ENCODE assay signal across 21 mouse cellular contexts in the genomic region with DNA sequence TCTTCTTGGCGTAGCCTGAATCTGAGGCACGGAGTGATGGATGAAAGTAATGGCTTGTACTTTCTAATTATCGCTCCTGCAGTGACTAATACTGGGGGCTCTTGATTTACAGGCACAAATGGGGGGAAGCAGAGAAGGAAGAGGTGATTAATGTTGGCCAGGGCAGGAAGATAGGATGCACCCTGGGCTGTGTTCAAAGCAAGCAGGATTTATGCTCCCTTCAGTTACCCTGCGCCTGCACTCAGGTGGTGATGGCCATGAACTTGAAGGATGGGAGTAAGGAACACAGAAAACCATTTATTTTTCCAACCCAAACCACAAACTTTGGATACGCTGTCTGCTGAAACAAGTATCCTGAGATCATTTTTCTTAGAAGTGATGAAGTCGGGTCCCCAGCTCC.
DNase-seq lines count a peak whose midpoint lies in the region; ATAC-seq lines count a peak whose summit lies in the region.
"Had no signal": no experiment of that assay in that cellular context is flagged by ENCODE, and none has a peak within 500 bp of the region (broad histone marks: within the 10 kb centered on the region; RNA-seq: fewer than 3 reads in every experiment).

No protein-coding gene starts in this region.

- DNase-seq in kidney, postnatal 10 days: no peak
- peak; percentile 24 for DNase-seq in NIH3T3 (ENCODE audit: low read depth)
- DNase-seq in layer of hippocampus, adult 9-11 months: no peak
- DNase-seq: adrenal gland, adult 8-10 months; adrenal gland, postnatal 25 days; cerebellum, adult 11-12 months; cerebellum, adult 8-10 months; cerebellum, postnatal 36 days; embryo, embryonic 11 days; heart, postnatal 4 days had no signal

- H3K27me3 ChIP-seq in kidney, embryonic 14.5 days (ENCODE audit: control insufficient read depth, insufficient read depth, low read length): no peaks in the 10 kb centered on the region
- no peaks in the 10 kb centered on the region for H3K27me3 ChIP-seq in embryonic facial prominence, embryonic 13.5 days
- no peaks in the 10 kb centered on the region for H3K27me3 ChIP-seq in limb, embryonic 13.5 days
- H3K27me3 ChIP-seq: forebrain, embryonic 13.5 days; hindbrain, embryonic 15.5 days had no signal

- ATAC-seq in kidney, embryonic 14.5 days (ENCODE audit: low FRiP score, low TSS enrichment): 0 out of 2 replicates have a peak, but pooled peaks have one; percentile 54
- no peak for ATAC-seq in embryonic facial prominence, embryonic 13.5 days (ENCODE audit: insufficient number of reproducible peaks, insufficient read depth, low FRiP score, low TSS enrichment, low read depth)
- no peak for ATAC-seq in limb, embryonic 13.5 days (ENCODE audit: low FRiP score, low read depth)
- ATAC-seq: activated CD4-positive, CD25-positive, alpha-beta regulatory T cell, adult 4 months; CD4-positive, CD25-positive, alpha-beta regulatory T cell, adult 4 months; forebrain, embryonic 13.5 days; forebrain, embryonic 16.5 days had no signal

- 25% methylated on average over 6 of the region's 6 CpGs for WGBS in kidney, embryonic 14.5 days
- WGBS in embryonic facial prominence, embryonic 13.5 days: 74% methylated on average over 6 of the region's 6 CpGs
- 57% methylated on average over 6 of the region's 6 CpGs for WGBS in limb, embryonic 13.5 days

- H3K4me2 ChIP-seq in kidney, embryonic 14.5 days (replicated peaks; ENCODE audit: low read depth, low read length): no peak overlapping the region
- no peak overlapping the region for H3K4me2 ChIP-seq in embryonic facial prominence, embryonic 13.5 days
- no peak overlapping the region for H3K4me2 ChIP-seq in limb, embryonic 13.5 days (replicated peaks)
- H3K4me2 ChIP-seq: forebrain, embryonic 13.5 days; heart, embryonic 12.5 days; heart, embryonic 15.5 days; hindbrain, embryonic 15.5 days had no signal

- H3K4me1 ChIP-seq in kidney, embryonic 14.5 days (ENCODE audit: control insufficient read depth, insufficient read depth, low read length): peaks cover 6% of the 10 kb centered on the region; the same call in 1 of the 2 replicates
- H3K4me1 ChIP-seq in embryonic facial prominence, embryonic 13.5 days: peaks cover 41% of the 10 kb centered on the region
- peaks cover 45% of the 10 kb centered on the region for H3K4me1 ChIP-seq in limb, embryonic 13.5 days
- H3K4me1 ChIP-seq: forebrain, embryonic 13.5 days had no signal

- H3K36me3 ChIP-seq in kidney, embryonic 14.5 days (ENCODE audit: control insufficient read depth, insufficient read depth, low read length): no peaks in the 10 kb centered on the region
- H3K36me3 ChIP-seq in embryonic facial prominence, embryonic 13.5 days: no peaks in the 10 kb centered on the region
- no peaks in the 10 kb centered on the region for H3K36me3 ChIP-seq in limb, embryonic 13.5 days
- H3K36me3 ChIP-seq: heart, embryonic 12.5 days; heart, embryonic 15.5 days; hindbrain, embryonic 15.5 days had no signal

- H3K27ac ChIP-seq in kidney, embryonic 14.5 days (ENCODE audit: low read depth, low read length): no peak overlapping the region
- H3K27ac ChIP-seq in embryonic facial prominence, embryonic 13.5 days: 0 out of 2 replicates have a peak overlapping the region, but pooled peaks have one; percentile 60
- H3K27ac ChIP-seq in limb, embryonic 13.5 days: peak overlapping the region; percentile 3; the same call in 1 of the 2 replicates
- H3K27ac ChIP-seq: forebrain, embryonic 13.5 days; heart, embryonic 15.5 days had no signal

- H3K9ac ChIP-seq in kidney, embryonic 14.5 days (ENCODE audit: low read depth, low read length): no peak overlapping the region
- H3K9ac ChIP-seq in embryonic facial prominence, embryonic 13.5 days: no peak overlapping the region
- no peak overlapping the region for H3K9ac ChIP-seq in limb, embryonic 13.5 days
- H3K9ac ChIP-seq: forebrain, embryonic 13.5 days; heart, embryonic 12.5 days; heart, embryonic 15.5 days; hindbrain, embryonic 15.5 days had no signal

- no peaks in the 10 kb centered on the region for H3K9me3 ChIP-seq in kidney, embryonic 14.5 days (ENCODE audit: control insufficient read depth, low read length)
- H3K9me3 ChIP-seq in embryonic facial prominence, embryonic 13.5 days: no peaks in the 10 kb centered on the region
- no peaks in the 10 kb centered on the region for H3K9me3 ChIP-seq in limb, embryonic 13.5 days
- H3K9me3 ChIP-seq: forebrain, embryonic 13.5 days; heart, embryonic 12.5 days; heart, embryonic 15.5 days; hindbrain, embryonic 15.5 days had no signal

- H3K4me3 ChIP-seq in kidney, embryonic 14.5 days (ENCODE audit: low read length): no peak overlapping the region
- no peak overlapping the region for H3K4me3 ChIP-seq in embryonic facial prominence, embryonic 13.5 days
- no peak overlapping the region for H3K4me3 ChIP-seq in limb, embryonic 13.5 days
- H3K4me3 ChIP-seq: erythroblast, embryonic 14.5 days; forebrain, embryonic 13.5 days; heart, embryonic 12.5 days; heart, embryonic 15.5 days; hindbrain, embryonic 15.5 days had no signal
